17 mouse cellular contexts compared by ENCODE assay signal in genomic region chr13:93912326-93912915, GRCm38 (mm10).
A peak's percentile ranks its signal among the peaks of the same experiment; 100 is the strongest.
DNase-seq lines count a peak whose midpoint lies in the region; ATAC-seq lines count a peak whose summit lies in the region.
"Had no signal": no experiment of that assay in that cellular context is flagged by ENCODE, and none has a peak within 500 bp of the region (broad histone marks: within the 10 kb centered on the region; RNA-seq: fewer than 3 reads in every experiment).

No protein-coding gene starts in this region.

- H3K9me3 ChIP-seq in intestine, embryonic 14.5 days (ENCODE audit: control insufficient read depth, low read length), result no peaks in the 10 kb centered on the region
- H3K9me3 ChIP-seq in intestine, embryonic 16.5 days (ENCODE audit: control insufficient read depth, low read length), result no peaks in the 10 kb centered on the region
- no peaks in the 10 kb centered on the region for H3K9me3 ChIP-seq in embryonic facial prominence, embryonic 10.5 days
- no peaks in the 10 kb centered on the region for H3K9me3 ChIP-seq in limb, embryonic 15.5 days
- H3K9me3 ChIP-seq: forebrain, embryonic 12.5 days; hindbrain, embryonic 12.5 days; liver, embryonic 13.5 days; midbrain, embryonic 10.5 days; neural tube, embryonic 12.5 days had no signal

- peak; percentile 29 for DNase-seq in intestine, embryonic 14.5 days (ENCODE audit: low spot score)
- DNase-seq in MN1 (ENCODE audit: low spot score), result peak; percentile 52
- no peak for DNase-seq in embryonic facial prominence, embryonic 10.5 days (ENCODE audit: low spot score)
- no peak for DNase-seq in right cerebral cortex, adult 18-20 months
- no peak for DNase-seq in spleen, adult 18-20 months
- DNase-seq: cerebellum, adult 2 months; cerebellum, postnatal 36 days; heart, postnatal 14 days; liver, embryonic 13.5 days; thymus, adult 2 months had no signal

- peaks cover 7% of the 10 kb centered on the region for H3K4me1 ChIP-seq in intestine, embryonic 14.5 days (replicated peaks; ENCODE audit: control insufficient read depth, insufficient read depth, low read length)
- H3K4me1 ChIP-seq in intestine, embryonic 16.5 days (ENCODE audit: control insufficient read depth, insufficient read depth, low read length), result peaks cover 8% of the 10 kb centered on the region
- peaks cover 49% of the 10 kb centered on the region for H3K4me1 ChIP-seq in embryonic facial prominence, embryonic 10.5 days
- H3K4me1 ChIP-seq in limb, embryonic 15.5 days, result peaks cover 40% of the 10 kb centered on the region
- H3K4me1 ChIP-seq: liver, embryonic 13.5 days; neural tube, embryonic 12.5 days had no signal

- H3K36me3 ChIP-seq in intestine, embryonic 14.5 days (ENCODE audit: control insufficient read depth, insufficient read depth, low read length), result no peaks in the 10 kb centered on the region
- no peaks in the 10 kb centered on the region for H3K36me3 ChIP-seq in intestine, embryonic 16.5 days (ENCODE audit: control insufficient read depth, insufficient read depth, low read length)
- no peaks in the 10 kb centered on the region for H3K36me3 ChIP-seq in embryonic facial prominence, embryonic 10.5 days (replicated peaks)
- H3K36me3 ChIP-seq in limb, embryonic 15.5 days, result no peaks in the 10 kb centered on the region
- H3K36me3 ChIP-seq: forebrain, embryonic 12.5 days; hindbrain, embryonic 12.5 days; liver, embryonic 13.5 days; midbrain, embryonic 10.5 days; neural tube, embryonic 12.5 days had no signal

- H3K27ac ChIP-seq in intestine, embryonic 14.5 days (ENCODE audit: low read depth), result no peak overlapping the region
- H3K27ac ChIP-seq in intestine, embryonic 16.5 days (ENCODE audit: low read length), result no peak overlapping the region
- peak overlapping the region; percentile 3; the same call in 1 of the 2 replicates for H3K27ac ChIP-seq in embryonic facial prominence, embryonic 10.5 days (replicated peaks)
- H3K27ac ChIP-seq in limb, embryonic 15.5 days, result peak overlapping the region; percentile 85
- H3K27ac ChIP-seq: hindbrain, embryonic 12.5 days; liver, embryonic 13.5 days; macrophage; midbrain, embryonic 10.5 days; neural tube, embryonic 12.5 days had no signal

- ATAC-seq in intestine, embryonic 14.5 days (replicated peaks; ENCODE audit: low FRiP score, low TSS enrichment, low read depth), result no peak
- no peak for ATAC-seq in intestine, embryonic 16.5 days
- ATAC-seq in limb, embryonic 15.5 days (ENCODE audit: insufficient number of reproducible peaks, low FRiP score, low TSS enrichment, low read depth), result no peak

- H3K4me2 ChIP-seq in intestine, embryonic 14.5 days (ENCODE audit: low read length), result no peak overlapping the region
- H3K4me2 ChIP-seq in intestine, embryonic 16.5 days (ENCODE audit: low read depth, low read length), result no peak overlapping the region
- H3K4me2 ChIP-seq in limb, embryonic 15.5 days, result no peak overlapping the region
- H3K4me2 ChIP-seq: forebrain, embryonic 12.5 days; hindbrain, embryonic 12.5 days; liver, embryonic 13.5 days; neural tube, embryonic 12.5 days had no signal

- 88% methylated on average over 5 of the region's 5 CpGs for WGBS in intestine, embryonic 14.5 days
- WGBS in intestine, embryonic 16.5 days, result 80% methylated on average over 5 of the region's 5 CpGs
- 82% methylated on average over 5 of the region's 5 CpGs for WGBS in embryonic facial prominence, embryonic 10.5 days
- WGBS in limb, embryonic 15.5 days, result 66% methylated on average over 5 of the region's 5 CpGs

- no peak overlapping the region for H3K4me3 ChIP-seq in intestine, embryonic 14.5 days (ENCODE audit: low read depth, low read length)
- no peak overlapping the region for H3K4me3 ChIP-seq in intestine, embryonic 16.5 days (ENCODE audit: low read length)
- no peak overlapping the region for H3K4me3 ChIP-seq in embryonic facial prominence, embryonic 10.5 days
- H3K4me3 ChIP-seq in limb, embryonic 15.5 days, result no peak overlapping the region
- H3K4me3 ChIP-seq: forebrain, embryonic 12.5 days; hindbrain, embryonic 12.5 days; liver, embryonic 13.5 days; midbrain, embryonic 10.5 days; neural tube, embryonic 12.5 days had no signal

- H3K9ac ChIP-seq in intestine, embryonic 14.5 days (ENCODE audit: low read length), result no peak overlapping the region
- no peak overlapping the region for H3K9ac ChIP-seq in intestine, embryonic 16.5 days (ENCODE audit: low read depth, low read length)
- H3K9ac ChIP-seq in limb, embryonic 15.5 days, result no peak overlapping the region
- H3K9ac ChIP-seq: forebrain, embryonic 12.5 days; hindbrain, embryonic 12.5 days; liver, embryonic 13.5 days; neural tube, embryonic 12.5 days had no signal

- H3K27me3 ChIP-seq in intestine, embryonic 14.5 days (replicated peaks; ENCODE audit: control insufficient read depth, insufficient read depth, low read length), result no peaks in the 10 kb centered on the region
- no peaks in the 10 kb centered on the region for H3K27me3 ChIP-seq in intestine, embryonic 16.5 days (replicated peaks; ENCODE audit: control insufficient read depth, insufficient read depth, low read length)
- H3K27me3 ChIP-seq in embryonic facial prominence, embryonic 10.5 days (replicated peaks; ENCODE audit: low read depth, poor library complexity, severe bottlenecking), result no peaks in the 10 kb centered on the region
- H3K27me3 ChIP-seq in limb, embryonic 15.5 days, result no peaks in the 10 kb centered on the region
- H3K27me3 ChIP-seq: forebrain, embryonic 12.5 days; hindbrain, embryonic 12.5 days; liver, embryonic 13.5 days; neural tube, embryonic 12.5 days had no signal

Comparison
In these comparisons a context has a peak if more than half of its experiments do, and no peak if none do; other contexts are left out.
1. DNase-seq: peak in intestine, embryonic 14.5 days (single experiment) and MN1 (single experiment); none in embryonic facial prominence, embryonic 10.5 days (single experiment), right cerebral cortex, adult 18-20 months (single experiment) and spleen, adult 18-20 months (0 of 2).
2. H3K27ac ChIP-seq: peak in embryonic facial prominence, embryonic 10.5 days (single experiment) and limb, embryonic 15.5 days (single experiment); none in intestine, embryonic 14.5 days (single experiment) and intestine, embryonic 16.5 days (single experiment).